Mouse (Mus musculus): ENCODE data around the gene Defb7. TPM values are rescaled to one million over a fixed set of nuclear protein-coding genes. Genes with fewer than 3 reads are reported as not detected.

Defb7 gene
- total RNA-seq (2021) (not detected), polyA plus RNA-seq (2012; rRNA removed) (not detected in 2 replicates)
- long read RNA-seq: 0 reads

- DNase-seq: no peak
Observed at GRCm38 (mm10) chr8:19494797-19495196, at the start of gene Defb7. TSS of gene Defb7 (plus strand) at chr8:19495097.

- DNase-seq: no peak
Observed at GRCm38 (mm10) chr8:19446378-19446777, 48.5 kb upstream of the Defb7 start.

DNA sequence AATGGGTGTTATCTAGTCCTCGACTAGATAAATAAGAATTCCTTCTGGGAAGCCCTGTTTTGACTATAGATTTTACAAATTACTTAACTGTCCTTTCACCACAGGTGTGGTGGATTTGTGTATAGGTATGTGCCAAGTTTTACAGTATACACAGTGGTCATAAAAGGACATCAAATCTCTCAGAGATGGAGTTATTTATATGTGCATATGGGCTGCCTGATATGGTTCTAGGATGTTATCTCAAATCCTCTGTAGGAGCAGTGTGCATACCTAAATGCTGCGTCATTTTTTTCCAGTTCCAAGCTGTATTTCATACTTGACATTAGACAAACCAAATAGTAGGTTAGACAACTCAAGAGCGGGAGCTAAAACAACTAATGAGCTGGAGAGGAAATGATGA lies 33.5 kb upstream of the Defb7 start:
- no peak for DNase-seq

DNA sequence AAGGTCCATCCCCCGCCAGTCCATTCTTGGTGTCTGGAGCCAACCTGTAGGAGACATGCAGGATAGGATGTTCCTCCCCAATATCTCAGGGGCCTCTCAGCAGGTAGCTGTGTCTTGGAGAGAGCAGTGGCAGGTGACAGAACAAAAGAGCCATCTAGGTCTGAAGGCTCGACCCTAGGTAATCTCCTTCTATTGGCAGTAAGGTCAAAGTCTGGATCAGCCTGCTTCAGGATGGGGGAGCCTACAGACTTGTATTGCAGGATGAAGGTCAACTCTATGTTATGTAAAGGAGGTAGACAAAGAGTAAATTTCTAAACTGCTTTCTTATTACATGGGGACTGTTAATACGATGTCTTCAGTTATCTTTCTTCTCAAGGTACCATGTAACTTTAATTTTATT lies 25.9 kb upstream of the Defb7 start:
- DNase-seq: no peak

- DNase-seq: no peak
Observed at GRCm38 (mm10) chr8:19500524-19500923, 5.6 kb downstream of the Defb7 start.

DNA sequence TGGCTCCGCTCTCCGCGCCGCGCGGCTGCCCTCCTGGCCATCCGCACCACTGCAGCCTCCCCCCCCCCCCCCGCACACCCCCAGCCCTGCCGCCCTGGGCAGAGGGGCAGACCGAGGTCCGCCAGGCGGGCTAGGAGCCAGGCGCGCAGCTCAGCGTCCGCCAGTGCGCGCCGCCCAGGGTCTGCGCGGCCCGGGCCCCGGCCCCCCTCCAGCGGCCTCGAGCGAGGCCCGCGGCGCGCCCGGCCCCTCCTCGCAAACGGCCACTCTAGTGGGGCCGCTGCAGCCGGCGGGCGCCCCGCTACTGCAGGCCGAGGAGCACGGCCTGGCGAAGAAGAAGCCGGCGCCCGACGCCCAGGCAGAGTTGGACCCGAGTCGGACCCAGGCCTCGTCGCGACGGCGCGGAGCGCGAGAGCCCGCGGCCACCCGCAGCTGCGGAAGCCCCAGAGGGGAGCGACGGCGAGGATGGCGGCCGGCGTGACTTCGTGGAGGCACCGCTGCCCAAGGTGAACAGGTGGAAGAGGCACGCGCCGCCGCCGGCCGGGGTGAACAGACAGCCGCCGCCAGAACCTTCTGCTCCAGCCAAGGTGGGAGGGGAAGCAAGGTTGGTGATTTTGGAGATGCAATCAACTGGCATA lies 40.4 kb downstream of the Defb7 start:
- DNase-seq: no peak

GRCm38 (mm10) chr8:19540376-19540775 lies 45.5 kb downstream of the Defb7 start:
- DNase-seq: no peak

Small RNAs within 50 kb of the gene (microRNA-seq; reads per million reads assigned to microRNA genes)
- 0 reads per million in 2 experiments for gene Gm27288
- 0 reads per million in 2 experiments for gene Gm27852

Other genes starting within 250 kb of the Defb7 start
- gene Defb5, start 247.5 kb upstream of the Defb7 start, total RNA-seq (2021): not detected
- gene Defb5, start 247.5 kb upstream of the Defb7 start, polyA plus RNA-seq (2012; rRNA removed): not detected in 2 replicates
- not detected for gene Defb3, start 201.7 kb upstream of the Defb7 start, total RNA-seq (2021)
- not detected in 2 replicates for gene Defb3, start 201.7 kb upstream of the Defb7 start, polyA plus RNA-seq (2012; rRNA removed)
- not detected for gene Defb8, start 47.5 kb upstream of the Defb7 start, total RNA-seq (2021)
- gene Defb8, start 47.5 kb upstream of the Defb7 start, polyA plus RNA-seq (2012; rRNA removed): not detected in 2 replicates
- under 1 TPM; 0.35 to 0.84 TPM for gene 4930467E23Rik, start 234.5 kb downstream of the Defb7 start, total RNA-seq (2021)
- 0.07 TPM in 1 of 2 replicates, not detected in the other for gene 4930467E23Rik, start 234.5 kb downstream of the Defb7 start, polyA plus RNA-seq (2012; rRNA removed)